ENCODE assay signal across 26 mouse cellular contexts in the genomic region with DNA sequence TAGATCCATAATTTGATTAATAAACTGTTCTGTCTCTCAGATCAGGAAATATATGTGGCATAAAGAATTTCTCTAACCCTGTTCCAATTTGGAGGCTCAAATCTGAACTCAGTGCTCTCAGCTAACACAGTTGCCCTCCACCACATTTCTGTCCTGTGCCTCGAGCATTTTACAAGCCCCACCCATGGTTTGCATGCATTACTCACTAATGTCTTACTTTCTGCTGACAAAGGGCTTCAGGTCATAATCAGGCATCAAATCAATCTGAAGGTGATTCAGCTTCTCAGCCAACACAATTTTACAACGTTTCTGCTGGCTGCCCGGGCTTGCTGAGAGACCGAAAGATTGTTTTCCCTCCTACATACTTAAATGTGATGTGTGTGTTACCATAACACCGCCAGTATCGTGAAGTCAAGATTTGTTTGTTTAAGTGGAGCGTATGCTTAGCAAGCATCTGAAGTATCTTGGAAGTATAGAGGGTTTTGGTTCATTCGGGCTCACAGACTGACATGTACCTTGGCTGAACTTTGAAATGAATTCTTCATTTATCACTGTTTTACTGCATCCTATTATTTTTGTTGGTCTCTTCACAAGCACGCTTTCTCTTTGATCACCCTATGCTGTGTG.
DNase-seq lines count a peak whose midpoint lies in the region; ATAC-seq and TF ChIP-seq lines count a peak whose summit lies in the region.
"Had no signal": no experiment of that assay in that cellular context is flagged by ENCODE, and none has a peak within 500 bp of the region (broad histone marks: within the 10 kb centered on the region; RNA-seq: fewer than 3 reads in every experiment).

No protein-coding gene starts in this region.

- no peak for TF ChIP-seq POLR2A in limb, embryonic 14.5 days (IDR thresholded peaks at IDR 0.05; ENCODE audit: borderline replicate concordance, extremely low read depth, insufficient read depth, insufficient read length)

- no peak overlapping the region for H3K4me2 ChIP-seq in kidney, embryonic 14.5 days (replicated peaks; ENCODE audit: low read depth, low read length)
- H3K4me2 ChIP-seq in limb, embryonic 14.5 days (replicated peaks; ENCODE audit: low read depth, low read length, severe bottlenecking): no peak overlapping the region
- H3K4me2 ChIP-seq: embryonic facial prominence, embryonic 15.5 days; forebrain, embryonic 12.5 days; heart, embryonic 13.5 days; hindbrain, embryonic 14.5 days; limb, embryonic 12.5 days; liver, embryonic 11.5 days; midbrain, embryonic 11.5 days had no signal

- H3K9me3 ChIP-seq in kidney, embryonic 14.5 days (ENCODE audit: control insufficient read depth, low read length): no peaks in the 10 kb centered on the region
- H3K9me3 ChIP-seq in limb, embryonic 14.5 days (ENCODE audit: control insufficient read depth, low read length): no peaks in the 10 kb centered on the region
- H3K9me3 ChIP-seq in limb, embryonic 10.5 days (replicated peaks): no peaks in the 10 kb centered on the region
- H3K9me3 ChIP-seq: embryonic facial prominence, embryonic 15.5 days; forebrain, embryonic 12.5 days; heart, embryonic 13.5 days; limb, embryonic 12.5 days had no signal

- no peak overlapping the region; the same call in 1 of the 2 replicates for H3K27ac ChIP-seq in kidney, embryonic 14.5 days (ENCODE audit: low read depth, low read length)
- no peak overlapping the region for H3K27ac ChIP-seq in limb, embryonic 14.5 days (replicated peaks; ENCODE audit: low read depth, low read length)
- no peak overlapping the region for H3K27ac ChIP-seq in limb, embryonic 10.5 days
- H3K27ac ChIP-seq: embryonic facial prominence, embryonic 15.5 days; forebrain, embryonic 12.5 days; heart, embryonic 13.5 days; hindbrain, embryonic 14.5 days; limb, embryonic 12.5 days; stomach, postnatal 0 days had no signal

- 31% methylated on average over 9 of the region's 9 CpGs for WGBS in kidney, embryonic 14.5 days
- WGBS in limb, embryonic 14.5 days: 48% methylated on average over 9 of the region's 9 CpGs
- WGBS in limb, embryonic 10.5 days: 82% methylated on average over 9 of the region's 9 CpGs

- no peak for DNase-seq in kidney, adult 18-20 months
- peak; percentile 6 for DNase-seq in limb, embryonic 14.5 days (ENCODE audit: low spot score)
- no peak for DNase-seq in limb, embryonic 10.5 days (ENCODE audit: low spot score)
- DNase-seq in urinary bladder, adult 18-20 months (ENCODE audit: low spot score in 2 of 2): peak; percentile 9 to 51
- no peak for DNase-seq in urinary bladder, postnatal 10 days (ENCODE audit: low spot score)
- DNase-seq in frontal cortex, postnatal 25 days (ENCODE audit: low spot score in 2 of 2): no peak
- DNase-seq: adrenal gland, postnatal 25 days; cerebellum, adult 11-12 months; cerebellum, adult 9-11 months; forebrain, postnatal 0 days; gastrocnemius, postnatal 10 days; heart, postnatal 10 days; kidney, postnatal 10 days; right cerebral cortex, postnatal 4 days; thymus, adult 18-20 months; thymus, postnatal 25 days had no signal

- H3K9ac ChIP-seq in kidney, embryonic 14.5 days (ENCODE audit: low read depth, low read length): no peak overlapping the region
- no peak overlapping the region for H3K9ac ChIP-seq in limb, embryonic 14.5 days (ENCODE audit: low read depth, low read length, severe bottlenecking)
- H3K9ac ChIP-seq: embryonic facial prominence, embryonic 15.5 days; forebrain, embryonic 12.5 days; forebrain, postnatal 0 days; heart, embryonic 13.5 days; hindbrain, embryonic 14.5 days; limb, embryonic 12.5 days had no signal

- H3K4me3 ChIP-seq in kidney, embryonic 14.5 days (ENCODE audit: low read length): no peak overlapping the region
- H3K4me3 ChIP-seq in limb, embryonic 14.5 days (replicated peaks; ENCODE audit: low read length): no peak overlapping the region
- no peak overlapping the region for H3K4me3 ChIP-seq in limb, embryonic 10.5 days
- H3K4me3 ChIP-seq: embryonic facial prominence, embryonic 15.5 days; forebrain, embryonic 12.5 days; heart, embryonic 13.5 days; limb, embryonic 12.5 days had no signal

- H3K27me3 ChIP-seq in kidney, embryonic 14.5 days (ENCODE audit: control insufficient read depth, insufficient read depth, low read length): no peaks in the 10 kb centered on the region
- H3K27me3 ChIP-seq in limb, embryonic 14.5 days (ENCODE audit: control insufficient read depth, insufficient read depth, low read length): no peaks in the 10 kb centered on the region
- H3K27me3 ChIP-seq in limb, embryonic 10.5 days (ENCODE audit: low read depth, poor library complexity, severe bottlenecking): no peaks in the 10 kb centered on the region
- H3K27me3 ChIP-seq: embryonic facial prominence, embryonic 15.5 days; forebrain, embryonic 12.5 days; heart, embryonic 13.5 days; limb, embryonic 12.5 days had no signal

- H3K4me1 ChIP-seq in kidney, embryonic 14.5 days (ENCODE audit: control insufficient read depth, insufficient read depth, low read length): no peaks in the 10 kb centered on the region
- H3K4me1 ChIP-seq in limb, embryonic 14.5 days (ENCODE audit: control insufficient read depth, insufficient read depth, low read length): no peaks in the 10 kb centered on the region
- no peaks in the 10 kb centered on the region for H3K4me1 ChIP-seq in limb, embryonic 10.5 days
- H3K4me1 ChIP-seq: embryonic facial prominence, embryonic 15.5 days; forebrain, embryonic 12.5 days; heart, embryonic 13.5 days; limb, embryonic 12.5 days had no signal

- ATAC-seq in kidney, embryonic 14.5 days (ENCODE audit: low FRiP score, low TSS enrichment): peak; percentile 87
- no peak for ATAC-seq in limb, embryonic 14.5 days (ENCODE audit: low FRiP score, low read depth)
- ATAC-seq: forebrain, postnatal 0 days; midbrain, embryonic 16.5 days had no signal

- H3K36me3 ChIP-seq in kidney, embryonic 14.5 days (ENCODE audit: control insufficient read depth, insufficient read depth, low read length): no peaks in the 10 kb centered on the region
- H3K36me3 ChIP-seq in limb, embryonic 14.5 days (ENCODE audit: control insufficient read depth, insufficient read depth, low read length): no peaks in the 10 kb centered on the region
- no peaks in the 10 kb centered on the region for H3K36me3 ChIP-seq in limb, embryonic 10.5 days
- H3K36me3 ChIP-seq: embryonic facial prominence, embryonic 15.5 days; forebrain, embryonic 12.5 days; heart, embryonic 13.5 days; limb, embryonic 12.5 days had no signal

Comparison
In these comparisons a context has a peak if more than half of its experiments do, and no peak if none do; other contexts are left out.
1. DNase-seq: peak in limb, embryonic 14.5 days (single experiment) and urinary bladder, adult 18-20 months (2 of 2); none in kidney, adult 18-20 months (single experiment), limb, embryonic 10.5 days (single experiment), urinary bladder, postnatal 10 days (single experiment) and frontal cortex, postnatal 25 days (0 of 2).